Mouse (Mus musculus): ENCODE results near the gene Lmf1.

DNA sequence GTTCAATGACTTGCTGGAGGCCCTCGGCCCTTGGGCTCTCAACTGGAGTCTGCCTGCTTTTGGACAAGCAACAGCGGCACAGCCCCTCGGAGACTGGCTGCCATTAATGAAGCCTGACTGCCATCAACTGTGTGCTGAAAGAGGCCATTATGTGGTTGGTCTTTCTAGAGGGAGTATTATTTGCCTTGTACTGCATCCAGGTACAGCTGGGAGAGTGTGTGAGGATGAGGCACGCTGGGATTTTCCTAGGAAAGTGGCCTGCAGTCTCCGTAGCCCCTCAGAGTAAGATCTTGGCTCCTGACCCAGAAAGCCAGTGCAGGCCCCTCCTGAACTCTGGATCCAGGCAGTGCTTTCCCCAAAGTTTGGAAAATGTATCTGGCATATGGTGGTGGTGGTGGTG lies 28.9 kb upstream of the Lmf1 start:
- no peak for TF ChIP-seq CTCF (IDR thresholded peaks at IDR 0.05 in 2 of 3, conservative IDR thresholded peaks at IDR 0.05 in 1 of 3; ENCODE audit: control insufficient read depth in 1 of 3, insufficient read depth in 1 of 3, low read depth in 2 of 3, low read length in 3 of 3, poor library complexity in 1 of 3, severe bottlenecking in 1 of 3)
- TF ChIP-seq CHD1 (IDR thresholded peaks at IDR 0.05; ENCODE audit: low read depth, low read length), result no peak
- no peak for TF ChIP-seq USF2 (IDR thresholded peaks at IDR 0.05; ENCODE audit: borderline replicate concordance in 1 of 2, insufficient read depth in 1 of 2, low read depth in 1 of 2, low read length in 2 of 2)
